Mouse (Mus musculus) lung, postnatal 0 days (tissue): ENCODE measurements at regions not wholly inside any gene's neighbourhood (a gene's known extent, or its start where the extent isn't known, plus 50 kb on each side); places are given as distances from the start of the nearest gene placed in this dataset.

Experiments
- ATAC-seq: fragments of 200-750 bp; cut with Nextera tagmentation; 2 replicates; pipeline ENCODE4 v1.8.0; 2017; ENCODE audit warnings: moderate library complexity
- DNase-seq: peaks from one replicate; pipeline ENCODE4 v3.0.0-alpha.2; 2016; ENCODE audit warnings: low spot score
- H3K27ac ChIP-seq: fragments of 300-500 bp; sonication (generic); 2 replicates; pipeline ENCODE4 v1.5.1; 2014; ENCODE audit warnings: antibody characterized with exemption, mild to moderate bottlenecking, low read length, mixed read lengths
- H3K27me3 ChIP-seq: fragments of 300-500 bp; sonication (generic); replicated peaks from 2 replicates; pipeline ENCODE4 v1.6.1; 2014; ENCODE audit warnings: low read length, mixed read lengths; ENCODE audit not compliant: insufficient read depth
- H3K36me3 ChIP-seq: fragments of 300-500 bp; sonication (generic); 2 replicates; pipeline ENCODE4 v1.6.1; 2014; ENCODE audit warnings: low read length, mixed read lengths; ENCODE audit not compliant: insufficient read depth
- H3K4me1 ChIP-seq: fragments of 300-500 bp; sonication (generic); 2 replicates; pipeline ENCODE4 v1.6.1; 2014; ENCODE audit warnings: antibody characterized with exemption, low read depth, low read length, mixed read lengths; ENCODE audit not compliant: insufficient read depth
- H3K4me2 ChIP-seq: fragments of 300-500 bp; sonication (generic); replicated peaks from 2 replicates; pipeline ENCODE4 v1.6.1; 2014; ENCODE audit warnings: low read depth, mild to moderate bottlenecking, low read length, moderate library complexity, mixed read lengths
- H3K4me3 ChIP-seq: fragments of 300-500 bp; sonication (generic); 2 replicates; pipeline ENCODE4 v1.5.1; 2014; ENCODE audit warnings: low read depth, low read length
- H3K9ac ChIP-seq: fragments of 300-500 bp; sonication (generic); replicated peaks from 2 replicates; pipeline ENCODE4 v1.6.1; 2014; ENCODE audit warnings: low read depth, mild to moderate bottlenecking
- H3K9me3 ChIP-seq: fragments of 300-500 bp; sonication (generic); 2 replicates; pipeline ENCODE4 v1.6.1; 2016; ENCODE audit warnings: low read length, mixed read lengths
- CTCF ChIP-seq: IDR thresholded peaks from 2 replicates; pipeline ENCODE4 v1.5.1; 2016; ENCODE audit warnings: antibody characterized with exemption, mild to moderate bottlenecking
- EP300 ChIP-seq: IDR thresholded peaks from 2 replicates; pipeline ENCODE4 v1.6.1; 2016; ENCODE audit warnings: antibody characterized with exemption, mild to moderate bottlenecking, control low read depth
- WGBS: fragments of 180-500 bp; shearing (Covaris S2); extraction: QIAGEN DNeasy Blood & Tissue Kit; methylation state at CpG from one replicate; pipeline ENCODE4 v1.1.7; 2014; 5-methylcytosine and 5-hydroxymethylcytosine counted together

GRCm38 (mm10) chr16:46768376-46768775 is 270.1 kb upstream of the Nectin3 start:
- WGBS: 71% methylated on average over 1 of the region's 1 CpGs
- DNase-seq: no peak
- ATAC-seq: no peak
- no peaks in the 10 kb centered on the region for H3K9me3 ChIP-seq
- no peaks in the 10 kb centered on the region for H3K36me3 ChIP-seq
- H3K4me1 ChIP-seq: no peaks in the 10 kb centered on the region
- H3K27ac ChIP-seq: no peak overlapping the region
- no peak overlapping the region for H3K9ac ChIP-seq
- no peak overlapping the region for H3K4me2 ChIP-seq
- H3K27me3 ChIP-seq: no peaks in the 10 kb centered on the region
- TF ChIP-seq EP300: no peak
- TF ChIP-seq CTCF: no peak
- H3K4me3 ChIP-seq: no peak overlapping the region

GRCm38 (mm10) chr16:46735140-46735539 is 236.8 kb upstream of the Nectin3 start:
- H3K4me1 ChIP-seq: no peaks in the 10 kb centered on the region
- no peak for TF ChIP-seq CTCF
- TF ChIP-seq EP300: no peak
- no peaks in the 10 kb centered on the region for H3K27me3 ChIP-seq
- H3K4me2 ChIP-seq: no peak overlapping the region
- H3K4me3 ChIP-seq: no peak overlapping the region
- H3K36me3 ChIP-seq: no peaks in the 10 kb centered on the region
- ATAC-seq (no peak), DNase-seq (no peak)
- H3K9ac ChIP-seq: no peak overlapping the region
- 69% methylated on average over 4 of the region's 4 CpGs for WGBS
- H3K9me3 ChIP-seq: no peaks in the 10 kb centered on the region
- no peak overlapping the region for H3K27ac ChIP-seq

- ATAC-seq: no peak
- 69% methylated on average over 3 of the region's 3 CpGs for WGBS
- no peak for DNase-seq
- TF ChIP-seq CTCF (no peak), EP300 (no peak)
- Histone ChIP-seq H3K4me3 (no peak overlapping the region), H3K4me1 (no peaks in the 10 kb centered on the region), H3K36me3 (no peaks in the 10 kb centered on the region), H3K27ac (no peak overlapping the region), H3K9ac (no peak overlapping the region), H3K4me2 (no peak overlapping the region), H3K27me3 (no peaks in the 10 kb centered on the region), H3K9me3 (no peaks in the 10 kb centered on the region)
These were observed 230.1 kb upstream of the Nectin3 start for GRCm38 (mm10) chr16:46728424-46728823.

- Histone ChIP-seq H3K9me3 (no peaks in the 10 kb centered on the region), H3K4me2 (no peak overlapping the region), H3K4me1 (no peaks in the 10 kb centered on the region), H3K27me3 (no peaks in the 10 kb centered on the region), H3K36me3 (no peaks in the 10 kb centered on the region), H3K27ac (no peak overlapping the region), H3K4me3 (no peak overlapping the region), H3K9ac (no peak overlapping the region)
- WGBS: 93% methylated on average over 4 of the region's 4 CpGs
- no peak for DNase-seq
- no peak for ATAC-seq
- TF ChIP-seq CTCF (no peak), EP300 (no peak)
These were observed 225.3 kb upstream of the Nectin3 start for GRCm38 (mm10) chr16:46723660-46724059.

GRCm38 (mm10) chr16:46679787-46680186 is 181.5 kb upstream of the Nectin3 start:
- Histone ChIP-seq H3K9me3 (no peaks in the 10 kb centered on the region), H3K4me3 (no peak overlapping the region), H3K36me3 (no peaks in the 10 kb centered on the region), H3K4me1 (no peaks in the 10 kb centered on the region), H3K27ac (no peak overlapping the region), H3K4me2 (no peak overlapping the region), H3K9ac (no peak overlapping the region), H3K27me3 (no peaks in the 10 kb centered on the region)
- no peak for ATAC-seq
- DNase-seq: no peak
- TF ChIP-seq CTCF: no peak
- no peak for TF ChIP-seq EP300
- WGBS: 76% methylated on average over 3 of the region's 3 CpGs

- no peak for TF ChIP-seq EP300
- no peak for TF ChIP-seq CTCF
- 85% methylated on average over 3 of the region's 3 CpGs for WGBS
- ATAC-seq: no peak
These were observed 171.3 kb upstream of the Nectin3 start for GRCm38 (mm10) chr16:46669590-46669989.

GRCm38 (mm10) chr16:46665566-46665965 is 167.2 kb upstream of the Nectin3 start:
- Histone ChIP-seq H3K27ac (no peak overlapping the region), H3K9ac (no peak overlapping the region), H3K4me1 (no peaks in the 10 kb centered on the region), H3K27me3 (no peaks in the 10 kb centered on the region), H3K9me3 (no peaks in the 10 kb centered on the region), H3K36me3 (no peaks in the 10 kb centered on the region), H3K4me3 (no peak overlapping the region), H3K4me2 (no peak overlapping the region)
- DNase-seq (no peak), ATAC-seq (no peak)
- WGBS: 75% methylated on average over 3 of the region's 3 CpGs
- TF ChIP-seq EP300 (no peak), CTCF (no peak)

More at GRCm38 (mm10) chr16:46669590-46669989, 171.3 kb upstream of the Nectin3 start:
- H3K9ac ChIP-seq: no peak overlapping the region
- DNase-seq: no peak
- H3K27ac ChIP-seq: no peak overlapping the region
- H3K9me3 ChIP-seq: no peaks in the 10 kb centered on the region
- H3K36me3 ChIP-seq: no peaks in the 10 kb centered on the region
- no peaks in the 10 kb centered on the region for H3K4me1 ChIP-seq
- no peak overlapping the region for H3K4me2 ChIP-seq
- H3K4me3 ChIP-seq: no peak overlapping the region
- no peaks in the 10 kb centered on the region for H3K27me3 ChIP-seq
